Mouse (Mus musculus) stomach, postnatal 0 days (tissue): ENCODE data around the gene Erg.
A peak's percentile ranks its signal among the peaks of the same experiment; 100 is the strongest.

ENCODE experiments used
- CTCF ChIP-seq: IDR thresholded peaks from 2 replicates; pipeline ENCODE4 v1.5.1; 2016; ENCODE audit warnings: antibody characterized with exemption, low read depth, mild to moderate bottlenecking, moderate library complexity
- EP300 ChIP-seq: optimal IDR thresholded peaks from 2 replicates; pipeline ENCODE3; 2016; ENCODE audit warnings: antibody characterized with exemption

- TF ChIP-seq CTCF (peak; percentile 29), EP300 (no peak)
Observed at GRCm38 (mm10) chr16:95449361-95449725, 137.1 kb downstream of the Erg start.
